Mouse (Mus musculus): ENCODE results near the gene Gm26727. TPM values are rescaled to one million over a fixed set of nuclear protein-coding genes. Genes with fewer than 3 reads are reported as not detected.

The Gm26727 gene
- polyA plus RNA-seq (2014; fragmentation: Illumina TruSeq; extraction: RNeasy Lipid Tissue Mini Kit (QIAGEN cat#74804); ENCODE audit: low replicate concordance), result not detected

DNA sequence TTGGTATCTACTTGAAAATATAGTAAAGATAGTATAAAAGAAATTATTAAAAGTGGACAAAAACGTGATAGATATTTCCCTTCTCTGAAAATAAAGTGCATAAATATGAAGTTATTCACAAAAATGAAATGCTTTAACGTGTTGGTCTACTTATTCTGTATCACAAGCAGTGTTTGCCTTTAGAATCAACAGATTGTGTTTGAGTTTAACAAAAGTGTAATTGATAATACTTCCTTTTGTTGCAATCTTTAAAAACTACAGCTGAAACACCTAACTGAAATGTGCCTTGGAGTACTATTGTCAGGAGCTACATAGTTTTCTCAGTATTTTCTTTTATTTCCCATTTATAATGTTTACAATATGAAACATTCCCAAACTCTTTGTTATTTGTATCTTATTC lies at the start of gene Gm26727:
Gene Gm26727, minus strand, starts transcription at position 101 of the 400 bp plus-strand sequence.

GRCm38 (mm10) chr2:67445780-67446179 lies 12.8 kb upstream of the Gm26727 start, which contains the start of gene Xirp2:
Gene Xirp2 (plus strand): TSS chr2:67446002.

GRCm38 (mm10) chr2:67413425-67413824 lies 19.6 kb downstream of the Gm26727 start, which contains the start of gene Gm21830:
Gene Gm21830 (plus strand): TSS chr2:67413725.

Other genes starting within 250 kb of the Gm26727 start
- not detected for gene Gm21830, start 19.5 kb downstream of the Gm26727 start, polyA plus RNA-seq (2014; fragmentation: Illumina TruSeq; extraction: RNeasy Lipid Tissue Mini Kit (QIAGEN cat#74804); ENCODE audit: low replicate concordance)
- not detected for gene Xirp2, start 12.8 kb upstream of the Gm26727 start, polyA plus RNA-seq (2014; fragmentation: Illumina TruSeq; extraction: RNeasy Lipid Tissue Mini Kit (QIAGEN cat#74804); ENCODE audit: low replicate concordance)
- gene B3galt1, start 132.7 kb upstream of the Gm26727 start, polyA plus RNA-seq (2014; fragmentation: Illumina TruSeq; extraction: RNeasy Lipid Tissue Mini Kit (QIAGEN cat#74804); ENCODE audit: low replicate concordance), result 1.5 TPM

Data from small intestine, adult 10 weeks (tissue).